Mouse (Mus musculus) liver, embryonic 14.5 days (tissue): ENCODE results near the gene Coro1b. TPM values are rescaled to one million over a fixed set of nuclear protein-coding genes. Genes with fewer than 3 reads are reported as not detected.
A peak's percentile ranks its signal among the peaks of the same experiment; 100 is the strongest.

Experiments used
- ATAC-seq: fragments of 200-750 bp; cut with Nextera tagmentation; 2 replicates; pipeline ENCODE4 v1.8.0; 2017; ENCODE audit warnings: moderate number of reproducible peaks, mild to moderate bottlenecking, moderate library complexity; ENCODE audit not compliant: insufficient read depth
- DNase-seq, 3 experiments: peaks; one replicate each; pipeline ENCODE4 v3.0.0-alpha.2; 2012 to 2013; ENCODE audit warnings: low read depth in 3 of 3, low spot score in 3 of 3
- H3K27ac ChIP-seq: fragments of 300-500 bp; sonication (generic); 2 replicates; pipeline ENCODE4 v1.5.1; 2014; ENCODE audit warnings: moderate library complexity, mild to moderate bottlenecking, control low read depth, inconsistent platforms
- H3K27me3 ChIP-seq: fragments of 300-500 bp; sonication (generic); 2 replicates; pipeline ENCODE4 v1.6.1; 2014; ENCODE audit warnings: mild to moderate bottlenecking, low read length, moderate library complexity; ENCODE audit not compliant: control insufficient read depth, insufficient read depth
- H3K36me3 ChIP-seq: fragments of 300-500 bp; sonication (generic); replicated peaks from 2 replicates; pipeline ENCODE4 v1.6.1; 2014; ENCODE audit warnings: low read depth; ENCODE audit not compliant: control insufficient read depth, insufficient read depth
- H3K4me1 ChIP-seq, 2 experiments: fragments of 200-500 bp in 1 of 2; fragments of 300-500 bp in 1 of 2; sonication (generic) in 1 of 2; replicated peaks; 2 replicates each; pipeline ENCODE4 v1.6.1; 2012 to 2014; ENCODE audit warnings: antibody characterized with exemption in 1 of 2, inconsistent platforms in 1 of 2, low read length in 1 of 2; ENCODE audit not compliant: control insufficient read depth in 2 of 2, insufficient read depth in 2 of 2
- H3K4me2 ChIP-seq: fragments of 300-500 bp; sonication (generic); 2 replicates; pipeline ENCODE4 v1.6.1; 2014; ENCODE audit warnings: low read depth, mild to moderate bottlenecking, control low read depth, moderate library complexity
- H3K4me3 ChIP-seq, 2 experiments: fragments of 200-500 bp in 1 of 2; fragments of 300-500 bp in 1 of 2; sonication (generic) in 1 of 2; 2 replicates each; pipeline ENCODE4 v1.5.1; 2012 to 2014; ENCODE audit warnings: low read depth in 2 of 2, low read length in 2 of 2, mild to moderate bottlenecking in 2 of 2, control low read depth in 1 of 2, inconsistent platforms in 1 of 2, moderate library complexity in 1 of 2; ENCODE audit not compliant: insufficient read depth in 1 of 2
- H3K9ac ChIP-seq: fragments of 300-500 bp; sonication (generic); replicated peaks from 2 replicates; pipeline ENCODE4 v1.6.1; 2014; ENCODE audit warnings: mild to moderate bottlenecking, control low read depth, moderate library complexity
- H3K9me3 ChIP-seq: fragments of 300-500 bp; sonication (generic); 2 replicates; pipeline ENCODE4 v1.6.1; 2016; ENCODE audit warnings: low read length, mixed read lengths; ENCODE audit not compliant: control insufficient read depth
- CTCF ChIP-seq: IDR thresholded peaks from 2 replicates; pipeline ENCODE4 v1.5.1; 2016; ENCODE audit warnings: antibody characterized with exemption, low read depth, control low read depth
- EP300 ChIP-seq: IDR thresholded peaks from 2 replicates; pipeline ENCODE4 v1.6.1; 2016; ENCODE audit warnings: antibody characterized with exemption, low read depth
- WGBS: fragments of 180-500 bp; shearing (Covaris S2); extraction: QIAGEN DNeasy Blood & Tissue Kit; methylation state at CpG from one replicate; pipeline ENCODE4 v1.1.7; 2014; ENCODE audit not compliant: insufficient replicate concordance; 5-methylcytosine and 5-hydroxymethylcytosine counted together
- polyA plus RNA-seq, 2 experiments: library from polyadenylated mRNA; depleted of rRNA in 1 of 2; stranded (reverse) in 1 of 2; unstranded in 1 of 2; fragments of >200 nt; fragmentation: Nextera tagmentation in 1 of 2; extraction: Ambion mirVana in 1 of 2; gene quantifications; 2 replicates each; pipeline versions ENCODE4 v1.2.1 to v1.2.3; 2012 to 2014

The Coro1b gene
- polyA plus RNA-seq, 2 experiments = 57.5 to 59.2 TPM

DNA sequence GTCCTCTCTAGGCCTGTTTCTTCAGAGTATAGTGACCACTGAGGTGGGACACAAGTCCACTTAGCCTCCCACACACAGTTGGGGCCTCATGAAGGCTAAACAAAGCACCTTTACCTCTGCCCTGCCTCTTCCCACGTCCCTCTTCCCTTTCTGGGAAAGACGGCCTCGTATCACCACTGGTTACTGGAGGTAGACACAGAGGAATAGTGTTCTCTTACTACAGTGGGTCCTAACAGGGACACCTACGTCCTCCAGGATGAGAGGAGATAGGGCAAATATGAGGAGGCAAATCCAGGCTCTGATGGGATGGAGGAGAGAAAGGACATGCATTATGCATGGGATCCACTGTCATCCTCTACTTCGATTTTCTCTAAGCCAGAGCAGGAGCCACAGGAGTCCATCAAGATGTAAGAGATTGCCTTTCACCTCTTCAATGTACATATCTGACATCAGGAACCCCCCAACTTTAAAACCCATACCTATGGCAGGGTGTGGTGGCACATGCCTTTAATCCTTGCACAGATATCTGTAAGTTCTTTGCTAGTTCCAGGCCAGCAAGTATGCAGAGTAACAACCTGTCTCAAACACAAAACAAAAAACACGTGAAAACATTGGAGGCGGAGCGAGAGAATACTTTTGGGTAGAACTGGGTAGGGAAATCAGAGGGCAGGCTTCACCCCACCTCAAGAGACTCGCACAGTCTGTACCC is 483 bp upstream of the Coro1b start:
- H3K4me2 ChIP-seq = peak overlapping the region; percentile 88
- DNase-seq (no peak), ATAC-seq (peak; percentile 26)
- 40% methylated on average over 9 of the region's 9 CpGs for WGBS
- H3K27ac ChIP-seq = no peak overlapping the region
- H3K36me3 ChIP-seq = 0 out of 2 replicates have a peak, but pooled peaks cover 3% of the 10 kb centered on the region
- TF ChIP-seq CTCF (no peak), EP300 (no peak)
- peak overlapping the region; percentile 35; the same call in 1 of the 2 replicates for H3K9ac ChIP-seq
- no peaks in the 10 kb centered on the region for H3K27me3 ChIP-seq
- peaks cover 4 to 12% of the 10 kb centered on the region in 2 experiments for H3K4me1 ChIP-seq
- peak overlapping the region; percentile 38 to 94; a peak in 3 of 4 replicates for H3K4me3 ChIP-seq
- H3K9me3 ChIP-seq = no peaks in the 10 kb centered on the region

DNA sequence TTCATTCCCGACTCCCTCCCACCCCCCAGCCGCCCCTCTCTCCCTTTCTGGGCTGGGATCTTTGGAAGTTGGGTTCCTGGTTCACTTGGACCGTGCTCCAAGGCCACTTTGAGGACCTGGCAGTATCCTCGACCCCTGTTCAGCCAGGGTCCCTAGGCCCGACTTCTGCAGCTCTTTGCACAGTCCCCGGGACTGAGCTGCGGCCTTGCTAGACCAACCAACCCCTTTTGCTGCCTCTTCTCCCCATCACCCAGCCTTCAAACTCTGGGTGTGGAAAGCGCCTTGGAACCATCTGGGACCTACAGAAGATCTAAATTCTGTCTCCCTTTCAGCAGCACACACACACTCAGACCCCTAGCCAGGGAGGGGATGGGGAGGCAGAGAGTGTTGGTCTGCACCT is 400 bp downstream of the Coro1b start:
- Histone ChIP-seq H3K9me3 (no peaks in the 10 kb centered on the region), H3K36me3 (0 out of 2 replicates have a peak, but pooled peaks cover 3% of the 10 kb centered on the region), H3K9ac (peak overlapping the region; percentile 91), H3K4me3 (peak overlapping the region; percentile 78 to 94), H3K4me1 (peaks cover 4 to 12% of the 10 kb centered on the region in 2 experiments), H3K4me2 (peak overlapping the region; percentile 88), H3K27me3 (no peaks in the 10 kb centered on the region), H3K27ac (peak overlapping the region; percentile 70)
- WGBS = under 1% methylated on average over 8 of the region's 8 CpGs
- ATAC-seq (peak; percentile 36; the same call in 1 of the 2 replicates), DNase-seq (no peak)
- TF ChIP-seq CTCF (no peak), EP300 (no peak)

DNA sequence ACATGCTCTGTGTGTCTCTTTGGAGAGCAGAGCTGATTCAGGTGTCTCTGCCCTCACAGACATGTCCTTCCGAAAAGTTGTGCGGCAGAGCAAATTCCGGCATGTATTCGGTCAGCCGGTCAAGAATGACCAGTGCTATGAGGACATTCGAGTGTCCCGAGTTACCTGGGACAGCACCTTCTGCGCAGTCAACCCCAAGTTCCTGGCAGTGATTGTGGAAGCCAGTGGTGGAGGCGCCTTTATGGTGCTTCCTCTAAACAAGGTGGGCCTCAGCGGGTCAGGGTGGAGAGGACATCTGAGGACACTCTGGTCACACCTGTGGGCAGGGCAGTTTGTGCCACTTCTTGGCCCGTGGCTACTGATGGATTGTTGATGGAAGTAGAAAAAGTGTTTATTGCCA is 864 bp downstream of the Coro1b start:
- Histone ChIP-seq H3K27me3 (no peaks in the 10 kb centered on the region), H3K27ac (peak overlapping the region; percentile 70), H3K36me3 (0 out of 2 replicates have a peak, but pooled peaks cover 3% of the 10 kb centered on the region), H3K4me1 (peaks cover 4 to 12% of the 10 kb centered on the region in 2 experiments), H3K9me3 (no peaks in the 10 kb centered on the region), H3K4me2 (peak overlapping the region; percentile 88), H3K4me3 (peak overlapping the region; percentile 78 to 94), H3K9ac (peak overlapping the region; percentile 91)
- TF ChIP-seq CTCF (no peak), EP300 (no peak)
- DNase-seq = no peak
- WGBS = 68% methylated on average over 11 of the region's 11 CpGs
- no peak for ATAC-seq

DNA sequence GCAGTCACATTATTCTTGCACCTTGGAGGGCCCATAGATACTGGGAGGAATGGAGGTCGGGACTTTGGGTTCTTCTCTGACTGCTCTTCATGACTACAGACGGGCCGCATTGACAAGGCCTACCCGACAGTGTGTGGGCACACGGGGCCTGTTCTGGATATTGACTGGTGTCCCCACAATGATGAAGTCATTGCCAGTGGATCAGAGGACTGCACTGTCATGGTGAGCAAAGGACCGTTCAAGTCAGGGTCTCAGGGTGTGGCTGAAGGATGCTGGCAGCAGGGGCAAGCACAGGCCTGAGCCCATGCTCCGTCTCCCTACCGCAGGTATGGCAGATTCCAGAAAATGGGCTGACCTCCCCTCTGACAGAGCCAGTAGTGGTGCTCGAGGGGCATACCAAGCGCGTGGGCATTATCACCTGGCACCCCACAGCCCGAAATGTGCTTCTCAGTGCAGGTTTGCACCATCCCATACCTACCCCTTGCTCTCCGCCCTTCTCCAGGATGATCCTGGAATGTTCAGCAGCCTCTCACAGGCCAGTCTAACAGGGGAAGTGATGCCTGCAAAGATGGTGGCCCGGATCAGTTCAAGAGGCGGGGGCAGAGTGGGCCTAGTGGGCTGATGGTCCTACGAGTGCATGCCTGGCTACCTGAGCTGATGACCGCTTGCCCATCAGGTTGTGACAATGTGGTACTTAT is 1.5 kb downstream of the Coro1b start:
- H3K27me3 ChIP-seq = no peaks in the 10 kb centered on the region
- TF ChIP-seq CTCF (no peak), EP300 (no peak)
- no peaks in the 10 kb centered on the region for H3K9me3 ChIP-seq
- H3K27ac ChIP-seq = no peak overlapping the region
- DNase-seq = no peak
- WGBS = 82% methylated on average over 17 of the region's 17 CpGs
- peak overlapping the region; percentile 88; the same call in 1 of the 2 replicates for H3K4me2 ChIP-seq
- peaks cover 4 to 12% of the 10 kb centered on the region in 2 experiments for H3K4me1 ChIP-seq
- H3K36me3 ChIP-seq = 0 out of 2 replicates have a peak, but pooled peaks cover 3% of the 10 kb centered on the region
- H3K9ac ChIP-seq = no peak overlapping the region
- ATAC-seq = no peak
- H3K4me3 ChIP-seq = no peak overlapping the region; a peak in 1 of 4 replicates
